Mouse (Mus musculus) liver, postnatal 0 days (tissue): Measurements from ENCODE around the gene Ap1s2.

Experiments used
- CTCF ChIP-seq: sonication (generic); IDR thresholded peaks from 2 replicates; pipeline ENCODE4 v1.5.1; 2016; ENCODE audit warnings: antibody characterized with exemption, low read depth
- EP300 ChIP-seq: IDR thresholded peaks from 2 replicates; pipeline ENCODE4 v1.6.1; 2016; ENCODE audit warnings: antibody characterized with exemption, low read depth, mild to moderate bottlenecking

DNA sequence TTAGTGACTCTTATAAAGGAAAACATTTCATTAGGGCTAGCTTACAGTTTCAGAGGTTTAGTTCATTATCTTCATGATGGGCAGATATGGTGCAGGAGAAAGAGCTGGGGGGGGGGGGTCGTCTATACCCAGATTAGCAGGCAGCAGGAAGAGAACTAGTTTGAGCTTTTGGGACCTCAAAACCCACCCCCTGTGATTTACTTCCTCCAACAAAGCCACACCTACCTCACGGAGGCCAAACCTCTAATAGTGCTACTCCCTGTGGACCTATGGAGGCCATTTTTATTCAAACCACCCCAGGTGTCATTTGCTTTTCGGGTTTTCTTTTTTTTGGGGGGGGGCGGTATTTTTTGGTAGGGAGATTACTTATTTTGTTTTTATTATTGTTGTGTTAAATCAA, 32.2 kb upstream of the Ap1s2 start:
- TF ChIP-seq EP300 (no peak), CTCF (no peak)
